Mouse (Mus musculus) erythroblast, embryonic 14.5 days (primary cell): ENCODE results near the gene Slc22a21. TPM values are rescaled to one million over a fixed set of nuclear protein-coding genes. Genes with fewer than 3 reads are reported as not detected.

Experiments used
- H3K27me3 ChIP-seq: 2 replicates; pipeline ENCODE4 v1.6.1; 2012; ENCODE audit warnings: inconsistent platforms; ENCODE audit not compliant: control insufficient read depth
- H3K36me3 ChIP-seq: 2 replicates; pipeline ENCODE4 v1.6.1; 2012; ENCODE audit warnings: mild to moderate bottlenecking, inconsistent platforms; ENCODE audit not compliant: control insufficient read depth
- H3K4me1 ChIP-seq: 2 replicates; pipeline ENCODE4 v1.6.1; 2012; ENCODE audit warnings: inconsistent platforms; ENCODE audit not compliant: control insufficient read depth
- H3K4me3 ChIP-seq: replicated peaks from 2 replicates; pipeline ENCODE3; 2012; ENCODE audit warnings: moderate library complexity, mild to moderate bottlenecking, inconsistent platforms
- H3K9me3 ChIP-seq: 2 replicates; pipeline ENCODE4 v1.6.1; 2012; ENCODE audit warnings: low read length, inconsistent platforms, mixed read lengths; ENCODE audit not compliant: control insufficient read depth
- GATA1 ChIP-seq: IDR thresholded peaks from 2 replicates; pipeline ENCODE4 v1.6.1; 2012; ENCODE audit warnings: low read length, inconsistent platforms, mixed read lengths
- TAL1 ChIP-seq: IDR thresholded peaks from 3 replicates; pipeline ENCODE4 v1.6.1; 2012; ENCODE audit warnings: low read length, inconsistent platforms, mixed read lengths
- polyA plus RNA-seq: library from polyadenylated mRNA; stranded (reverse); fragments of >175 nt; gene quantifications from 2 replicates; pipeline ENCODE4 v1.2.3, GENCODE M21; 2012

The Slc22a21 gene
- polyA plus RNA-seq, 1 experiment, result 0.77 TPM

- no peaks in the 10 kb centered on the region for H3K36me3 ChIP-seq
- no peaks in the 10 kb centered on the region for H3K4me1 ChIP-seq
- no peaks in the 10 kb centered on the region for H3K9me3 ChIP-seq
- no peak overlapping the region for H3K4me3 ChIP-seq
- H3K27me3 ChIP-seq, result no peaks in the 10 kb centered on the region
- no peak for TF ChIP-seq GATA1
- no peak for TF ChIP-seq TAL1
These were observed 71.4 kb downstream of the Slc22a21 start for GRCm38 (mm10) chr11:53908686-53909085.

GRCm38 (mm10) chr11:53904534-53904925 is 75.6 kb downstream of the Slc22a21 start:
- H3K9me3 ChIP-seq, result no peaks in the 10 kb centered on the region
- no peak for TF ChIP-seq GATA1
- no peak for TF ChIP-seq TAL1
- H3K36me3 ChIP-seq, result no peaks in the 10 kb centered on the region
- H3K27me3 ChIP-seq, result no peaks in the 10 kb centered on the region
- H3K4me3 ChIP-seq, result no peak overlapping the region
- no peaks in the 10 kb centered on the region for H3K4me1 ChIP-seq

- H3K27me3 ChIP-seq, result no peaks in the 10 kb centered on the region
- no peak for TF ChIP-seq GATA1
- no peak for TF ChIP-seq TAL1
- H3K4me1 ChIP-seq, result no peaks in the 10 kb centered on the region
- H3K36me3 ChIP-seq, result no peaks in the 10 kb centered on the region
- H3K9me3 ChIP-seq, result no peaks in the 10 kb centered on the region
- no peak overlapping the region for H3K4me3 ChIP-seq
These were observed 76.2 kb downstream of the Slc22a21 start for GRCm38 (mm10) chr11:53903781-53904533.

GRCm38 (mm10) chr11:53902741-53903140 is 77.4 kb downstream of the Slc22a21 start:
- no peaks in the 10 kb centered on the region for H3K9me3 ChIP-seq
- H3K4me1 ChIP-seq, result no peaks in the 10 kb centered on the region
- no peaks in the 10 kb centered on the region for H3K36me3 ChIP-seq
- TF ChIP-seq TAL1, result no peak
- H3K4me3 ChIP-seq, result no peak overlapping the region
- no peaks in the 10 kb centered on the region for H3K27me3 ChIP-seq

GRCm38 (mm10) chr11:53900991-53901390 is 79.1 kb downstream of the Slc22a21 start:
- H3K27me3 ChIP-seq, result no peaks in the 10 kb centered on the region
- H3K36me3 ChIP-seq, result no peaks in the 10 kb centered on the region
- TF ChIP-seq GATA1 (no peak), TAL1 (no peak)
- H3K4me1 ChIP-seq, result no peaks in the 10 kb centered on the region
- H3K4me3 ChIP-seq, result no peak overlapping the region
- H3K9me3 ChIP-seq, result no peaks in the 10 kb centered on the region

GRCm38 (mm10) chr11:53899981-53900380 is 80.2 kb downstream of the Slc22a21 start:
- H3K4me3 ChIP-seq, result no peak overlapping the region
- H3K27me3 ChIP-seq, result no peaks in the 10 kb centered on the region
- H3K9me3 ChIP-seq, result no peaks in the 10 kb centered on the region
- TF ChIP-seq GATA1 (no peak), TAL1 (no peak)
- no peaks in the 10 kb centered on the region for H3K4me1 ChIP-seq
- H3K36me3 ChIP-seq, result no peaks in the 10 kb centered on the region

Other genes starting within 250 kb of the Slc22a21 start
- gene Irf1, start 210.3 kb downstream of the Slc22a21 start, polyA plus RNA-seq, result 0.01 and 0.04 TPM in 2 replicates
- not detected in 2 replicates for gene Gm17334, start 207.1 kb downstream of the Slc22a21 start, polyA plus RNA-seq
- gene Gm12216, start 121.1 kb downstream of the Slc22a21 start, polyA plus RNA-seq, result not detected in 2 replicates
- gene Slc22a5, start 88.7 kb downstream of the Slc22a21 start, polyA plus RNA-seq, result 0.07 TPM in 1 of 2 replicates, not detected in the other
- 10.1 and 12.5 TPM in 2 replicates for gene Slc22a4, start 47.8 kb upstream of the Slc22a21 start, polyA plus RNA-seq
- gene Pdlim4, start 88.7 kb upstream of the Slc22a21 start, polyA plus RNA-seq, result 0.10 and 0.17 TPM in 2 replicates
- gene P4ha2, start 119.8 kb upstream of the Slc22a21 start, polyA plus RNA-seq, result not detected in 2 replicates